Mouse (Mus musculus): ENCODE data around the gene AA467197. TPM values are rescaled to one million over a fixed set of nuclear protein-coding genes. Genes with fewer than 3 reads are reported as not detected.

AA467197 gene
- total RNA-seq, 2 experiments from 2014 or later = not detected

DNA sequence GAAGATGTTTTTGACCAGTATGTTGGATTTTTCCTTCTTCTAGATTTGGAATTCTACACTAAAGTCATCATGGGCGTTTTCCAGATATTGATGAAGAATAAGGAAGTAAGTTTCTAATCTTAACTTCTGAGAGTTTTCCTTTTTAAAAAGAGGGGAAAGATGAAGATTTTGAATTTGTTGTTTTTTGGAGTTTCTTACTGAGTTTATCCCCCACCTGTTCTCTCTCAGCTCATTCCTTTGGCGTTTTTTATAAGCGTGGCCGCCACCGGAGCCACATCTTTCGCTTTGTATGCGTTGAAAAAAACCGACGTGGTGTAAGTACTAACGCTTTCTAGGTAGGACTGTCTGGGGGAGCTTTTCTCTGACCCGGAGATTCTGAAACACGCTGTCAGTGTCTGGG, 1.2 kb downstream of the AA467197 start:
- no peak for DNase-seq (ENCODE audit: low spot score)

DNA sequence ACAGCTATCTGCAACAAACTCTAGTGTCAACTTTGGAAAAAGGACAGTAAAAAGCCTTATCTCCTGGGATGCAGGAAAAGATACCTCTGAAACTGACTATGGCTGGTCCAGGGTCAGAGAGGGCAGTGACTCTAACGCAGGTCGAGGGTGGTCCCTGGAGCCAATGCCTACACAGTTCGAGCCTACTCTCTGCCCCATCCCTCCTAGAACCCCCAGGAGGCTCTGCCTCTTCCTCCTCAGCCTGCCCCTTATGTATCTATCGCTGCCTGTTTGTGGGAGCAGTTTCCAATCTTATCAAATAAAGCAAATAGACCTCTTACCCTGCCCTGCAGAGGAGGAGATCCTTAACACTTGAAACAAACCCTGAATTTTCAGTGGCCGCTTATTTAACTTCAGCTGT, 1.9 kb downstream of the AA467197 start:
- DNase-seq (ENCODE audit: low spot score) = no peak

DNA sequence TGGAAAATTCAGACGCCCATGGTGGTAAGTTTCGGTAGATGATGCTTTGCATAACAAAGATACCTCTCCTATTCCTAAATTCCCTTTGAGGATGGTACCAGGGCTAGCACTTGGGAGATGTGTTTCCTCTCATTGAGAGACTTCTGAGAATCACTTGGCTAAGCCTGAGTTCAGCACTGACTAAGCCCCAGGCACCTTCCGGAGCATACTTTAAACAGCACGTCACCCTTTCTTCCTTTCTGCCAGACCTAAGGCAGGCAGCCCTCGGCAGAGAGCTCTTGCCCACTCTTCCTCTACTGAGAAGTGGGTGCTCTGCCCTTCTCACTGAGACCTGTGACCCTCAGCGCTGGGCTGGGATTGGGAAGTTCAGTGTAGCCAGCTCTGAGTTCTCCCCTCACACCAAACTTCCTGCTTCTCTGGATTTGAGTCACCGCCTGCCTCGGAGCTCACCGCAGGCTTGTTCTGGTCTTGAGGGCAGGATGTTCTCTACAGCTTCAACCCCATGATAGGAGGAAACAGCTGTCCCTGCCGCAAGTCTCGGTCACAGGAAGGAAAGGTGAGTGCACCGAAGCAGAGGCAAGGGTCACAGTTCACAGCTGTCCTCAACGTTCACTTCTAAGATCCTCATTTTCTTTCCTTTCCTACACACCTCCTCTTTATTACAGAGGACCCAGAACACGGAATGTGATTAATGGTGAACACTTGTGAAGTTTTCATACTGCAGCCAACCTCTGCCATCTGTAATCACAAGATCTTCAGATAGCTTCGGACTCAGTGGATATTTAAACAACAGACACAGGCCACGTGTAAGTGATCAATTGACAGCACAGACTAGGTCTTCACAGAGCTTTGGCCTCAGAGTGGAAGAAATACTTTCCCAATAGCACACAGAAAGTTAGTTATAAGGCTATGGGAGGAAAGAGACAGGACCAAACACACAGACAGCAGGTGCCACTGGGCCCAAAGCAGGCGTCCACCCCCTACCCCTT, 15.6 kb downstream of the AA467197 start:
- DNase-seq (ENCODE audit: low spot score) = no peak

DNA sequence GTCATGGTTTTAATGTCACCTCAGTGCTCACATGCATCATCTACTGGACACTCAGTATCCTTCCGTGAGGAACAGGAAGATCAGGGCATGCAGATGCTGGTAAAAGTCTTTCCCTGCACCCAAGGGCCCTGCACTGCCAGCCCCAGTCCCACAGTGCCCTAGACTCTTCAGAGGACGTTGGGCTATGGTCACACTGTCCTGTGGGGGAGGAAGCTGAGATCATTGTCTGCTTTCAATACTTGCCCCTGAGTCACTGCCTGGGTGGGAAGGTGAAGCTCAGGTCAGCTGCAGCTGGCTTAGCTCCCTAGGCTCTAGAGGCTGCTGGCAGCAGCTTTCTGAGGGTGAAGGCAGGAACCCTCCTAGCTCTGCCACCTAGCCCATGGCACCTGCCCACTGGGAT, 19.3 kb downstream of the AA467197 start:
- DNase-seq (ENCODE audit: low spot score) = no peak

DNA sequence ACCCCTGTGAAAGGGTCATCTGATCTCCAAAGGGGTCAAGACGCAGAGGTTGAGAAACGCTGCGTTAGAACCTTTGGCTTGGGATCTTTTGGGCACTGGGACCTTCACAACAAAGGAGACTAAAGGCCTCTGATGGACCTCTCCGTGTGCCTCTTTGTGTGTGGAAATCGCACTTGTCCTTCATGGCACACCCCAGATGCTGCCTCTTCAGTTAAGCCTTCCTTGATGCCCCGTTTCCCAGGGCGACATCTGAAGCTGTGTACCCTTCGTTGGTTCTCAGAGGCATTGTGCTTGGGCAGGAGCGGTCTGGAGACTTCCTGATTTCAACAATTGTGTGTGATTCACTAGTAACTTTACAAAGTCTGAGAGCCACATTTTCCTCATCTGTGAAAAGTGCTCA, 20.0 kb downstream of the AA467197 start:
- DNase-seq (ENCODE audit: low spot score) = no peak

DNA sequence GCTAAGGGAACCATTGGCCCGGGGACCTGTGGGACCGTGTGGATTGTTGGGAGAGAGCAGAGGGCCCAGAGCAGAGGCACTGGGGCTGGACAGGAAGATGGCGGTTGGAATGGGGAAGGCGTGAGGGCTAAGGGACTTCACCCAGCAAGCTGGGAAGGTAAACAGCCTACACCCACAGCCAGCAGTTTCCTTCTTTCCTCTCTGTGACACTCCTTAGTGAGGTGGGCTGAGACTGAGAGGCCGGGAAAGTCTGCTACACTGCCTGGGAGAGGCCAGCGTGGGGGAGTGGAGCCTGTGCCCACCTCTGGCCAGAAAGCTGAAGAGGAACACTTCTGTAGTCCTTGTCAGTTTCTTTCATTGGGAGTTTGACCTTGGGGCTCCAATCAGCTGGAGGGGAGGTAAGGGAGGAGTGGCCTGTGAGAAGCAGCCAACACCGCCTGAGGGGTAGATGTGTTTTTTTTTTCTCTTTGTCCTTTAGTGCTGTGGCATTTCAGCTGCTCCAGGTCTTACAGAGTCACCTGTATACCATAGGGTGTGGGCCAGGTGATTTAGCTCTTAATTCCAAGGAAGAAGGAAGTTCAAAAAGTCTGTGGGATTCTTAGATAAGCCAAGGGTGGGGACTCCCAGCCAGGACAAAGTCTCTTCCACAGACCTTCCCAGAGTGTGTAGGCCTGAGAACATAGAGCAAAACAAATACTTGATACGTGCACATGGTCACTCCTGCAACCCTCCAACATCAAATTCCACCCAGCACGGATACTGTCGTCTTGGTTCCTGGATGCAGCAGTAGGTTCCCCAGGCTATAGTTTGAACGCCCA, 21.1 kb downstream of the AA467197 start:
- no peak for DNase-seq (ENCODE audit: low spot score)

DNA sequence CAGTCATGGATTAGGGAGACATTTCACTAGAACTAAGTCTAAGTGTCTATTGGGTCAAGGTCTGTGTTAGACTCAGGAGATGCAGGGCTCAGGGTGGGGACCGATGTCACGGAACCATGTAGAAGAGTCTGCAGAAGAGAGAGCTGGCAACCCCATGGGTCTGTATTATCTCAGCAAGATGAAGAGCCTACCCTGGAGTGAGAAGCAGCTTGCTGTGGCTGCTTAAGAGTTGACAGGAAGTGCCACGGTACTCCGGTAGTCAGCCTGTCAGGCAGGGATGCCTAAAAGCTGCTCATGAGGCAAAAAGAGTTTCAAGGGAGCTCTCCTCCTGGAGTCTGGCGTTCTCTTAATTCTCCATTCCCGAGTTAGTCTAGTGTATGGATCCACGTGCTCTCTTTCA, 23.0 kb downstream of the AA467197 start:
- no peak for DNase-seq (ENCODE audit: low spot score)

DNA sequence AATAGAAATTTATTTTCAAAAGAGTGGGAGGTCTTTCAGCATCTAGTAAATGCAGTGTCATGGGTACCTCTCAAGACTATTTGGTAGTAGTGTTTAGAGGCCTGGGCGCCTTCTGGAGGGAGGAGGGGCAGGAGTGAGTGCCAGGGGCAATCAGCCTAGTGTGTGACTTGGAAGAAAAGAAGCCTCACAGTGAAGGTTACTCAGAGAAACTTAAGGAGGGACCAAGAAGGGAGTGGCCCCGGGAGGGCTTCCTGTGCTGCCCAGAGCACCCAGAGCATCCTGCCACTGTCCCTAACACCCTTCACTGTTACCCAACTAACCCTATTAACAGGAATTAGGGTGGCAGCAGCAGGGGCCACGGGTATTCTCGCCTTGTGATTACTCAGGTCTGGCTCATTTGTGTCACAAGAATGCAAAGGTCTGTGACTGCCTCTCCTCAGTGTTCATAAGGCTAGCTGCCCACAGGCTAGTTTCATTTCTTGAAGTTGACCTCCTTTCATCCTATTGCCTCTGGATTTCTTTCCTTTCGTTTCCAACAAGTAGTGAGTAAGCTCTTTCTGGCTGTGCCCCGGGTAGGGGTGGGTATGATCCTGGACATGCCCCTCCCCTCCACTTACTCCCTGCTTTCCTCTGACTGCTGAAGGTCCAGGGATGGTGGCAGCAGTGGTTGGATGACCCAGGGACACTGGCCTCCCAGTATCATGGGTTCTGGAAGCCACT, 28.6 kb downstream of the AA467197 start:
- DNase-seq (ENCODE audit: low spot score) = no peak

DNA sequence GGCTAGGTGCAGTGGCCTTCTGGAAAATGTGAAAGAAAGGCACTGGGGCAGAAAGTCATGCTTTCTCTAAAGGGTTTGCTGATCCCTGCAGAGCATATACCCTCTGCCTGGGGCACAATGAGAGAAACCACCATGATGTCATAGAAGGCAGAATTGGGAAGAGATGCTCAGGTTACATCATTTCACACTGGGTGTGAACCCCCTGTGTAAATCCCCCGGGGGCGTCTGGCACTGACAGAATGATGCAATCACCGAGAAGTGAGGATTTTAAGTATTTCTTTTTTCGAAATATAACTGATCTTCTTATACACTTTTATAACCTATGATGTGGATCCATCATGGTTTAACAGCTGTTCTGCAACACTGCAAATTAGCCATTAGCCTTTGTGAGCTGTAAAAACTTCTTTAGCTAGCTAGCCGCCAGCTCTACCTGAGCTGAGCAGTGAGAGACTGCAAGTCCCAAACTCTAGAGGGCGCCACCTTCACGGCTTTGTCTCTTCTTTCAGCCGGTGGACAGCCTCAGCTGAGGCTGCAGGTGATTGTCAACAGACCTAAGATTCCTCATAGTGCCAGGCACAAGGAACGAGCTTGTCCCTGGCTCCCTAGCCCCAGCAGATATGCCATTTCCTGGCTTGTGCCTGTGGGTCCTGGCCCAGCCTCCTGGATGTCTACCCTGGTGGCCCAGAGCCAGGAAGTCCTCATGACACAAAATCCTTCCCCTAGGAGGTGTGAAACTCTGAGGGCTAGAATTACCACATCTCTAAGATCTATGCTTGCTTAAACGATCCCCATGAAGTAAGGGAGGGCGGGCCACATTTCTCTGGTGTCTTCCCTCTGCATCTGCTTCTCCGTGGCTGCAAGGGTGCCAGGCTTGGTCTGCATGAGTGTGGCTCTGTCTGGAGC, 29.4 kb downstream of the AA467197 start:
- peak; percentile 37 for DNase-seq (ENCODE audit: low spot score)

DNA sequence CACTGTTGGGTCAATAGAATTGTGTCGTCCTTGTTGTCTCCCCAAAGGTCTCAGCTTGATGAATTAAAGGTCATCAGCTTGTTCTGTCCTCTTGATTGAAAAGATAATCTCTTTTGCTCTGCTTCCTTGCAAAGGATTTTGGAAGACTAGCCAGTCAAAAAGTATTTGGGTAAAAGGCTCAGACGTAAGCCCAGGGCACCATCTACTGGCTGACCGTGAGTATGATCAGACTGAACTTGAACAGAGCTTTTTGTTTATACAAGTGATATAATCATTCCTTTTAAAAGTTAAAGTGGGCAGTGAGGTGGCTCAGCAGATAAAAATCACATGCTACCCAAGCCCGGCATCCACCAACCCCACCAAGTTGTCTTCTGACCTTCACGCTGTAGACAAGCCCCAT, 31.1 kb downstream of the AA467197 start:
- peak; percentile 19 for DNase-seq (ENCODE audit: low spot score)

DNA sequence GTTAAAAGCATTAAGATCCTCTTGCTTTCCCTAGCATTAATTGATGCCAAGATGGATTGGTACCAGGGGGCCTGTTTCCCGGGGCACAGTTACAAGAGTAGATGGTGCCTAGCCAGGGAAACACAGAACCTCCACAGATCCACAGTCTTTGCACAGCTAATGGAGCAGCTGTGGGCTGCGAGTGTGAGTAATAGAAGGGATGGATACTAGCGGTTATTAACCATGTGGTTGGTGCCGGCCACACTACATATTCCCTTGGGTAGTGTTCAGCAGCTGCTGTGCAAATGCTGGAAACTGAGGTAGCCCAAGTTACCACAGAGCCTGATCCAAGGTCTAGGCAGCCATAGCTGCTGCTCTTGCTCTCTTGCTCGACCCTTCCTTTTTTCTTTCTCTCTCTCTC, 34.9 kb downstream of the AA467197 start:
- DNase-seq (ENCODE audit: low spot score) = no peak

DNA sequence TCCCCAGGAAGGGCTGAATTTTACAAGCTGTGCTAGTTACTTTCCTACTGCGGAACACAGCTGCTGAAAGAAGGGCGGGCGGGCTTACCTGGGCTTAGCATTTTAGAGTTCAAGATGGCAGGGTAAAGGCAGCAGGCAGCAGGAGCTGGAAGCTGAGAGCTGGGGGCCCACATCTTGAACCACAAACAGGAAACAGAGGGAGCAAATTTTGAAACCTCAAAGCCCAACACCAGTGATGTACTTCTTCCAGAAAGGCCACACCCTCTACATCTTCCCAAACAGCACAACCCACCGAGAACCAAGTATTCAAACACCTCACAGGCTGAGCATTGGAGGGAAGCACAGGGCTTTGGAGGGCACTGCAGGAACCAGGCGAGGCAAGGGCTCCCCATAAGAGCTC, 36.1 kb downstream of the AA467197 start:
- no peak for DNase-seq (ENCODE audit: low spot score)

DNA sequence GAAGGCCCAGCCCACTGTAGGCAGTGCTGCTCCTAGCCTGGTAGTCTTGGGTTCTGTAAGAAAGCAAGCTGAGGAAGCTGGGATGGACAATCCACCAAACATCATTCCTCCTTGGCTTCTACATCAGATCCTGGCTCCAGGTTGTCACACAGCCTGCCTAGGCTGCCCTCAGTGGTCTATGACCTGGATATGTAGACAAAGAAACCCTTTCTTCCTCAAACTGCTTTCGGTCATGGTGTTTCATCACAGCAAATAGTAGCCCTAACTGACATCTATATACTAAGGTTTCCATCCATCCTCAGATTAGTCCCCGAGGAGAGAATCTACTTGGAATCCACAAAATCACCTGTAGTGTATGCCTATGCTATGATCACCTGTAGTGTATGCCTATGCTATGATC, 38.3 kb downstream of the AA467197 start:
- DNase-seq (ENCODE audit: low spot score) = no peak

DNA sequence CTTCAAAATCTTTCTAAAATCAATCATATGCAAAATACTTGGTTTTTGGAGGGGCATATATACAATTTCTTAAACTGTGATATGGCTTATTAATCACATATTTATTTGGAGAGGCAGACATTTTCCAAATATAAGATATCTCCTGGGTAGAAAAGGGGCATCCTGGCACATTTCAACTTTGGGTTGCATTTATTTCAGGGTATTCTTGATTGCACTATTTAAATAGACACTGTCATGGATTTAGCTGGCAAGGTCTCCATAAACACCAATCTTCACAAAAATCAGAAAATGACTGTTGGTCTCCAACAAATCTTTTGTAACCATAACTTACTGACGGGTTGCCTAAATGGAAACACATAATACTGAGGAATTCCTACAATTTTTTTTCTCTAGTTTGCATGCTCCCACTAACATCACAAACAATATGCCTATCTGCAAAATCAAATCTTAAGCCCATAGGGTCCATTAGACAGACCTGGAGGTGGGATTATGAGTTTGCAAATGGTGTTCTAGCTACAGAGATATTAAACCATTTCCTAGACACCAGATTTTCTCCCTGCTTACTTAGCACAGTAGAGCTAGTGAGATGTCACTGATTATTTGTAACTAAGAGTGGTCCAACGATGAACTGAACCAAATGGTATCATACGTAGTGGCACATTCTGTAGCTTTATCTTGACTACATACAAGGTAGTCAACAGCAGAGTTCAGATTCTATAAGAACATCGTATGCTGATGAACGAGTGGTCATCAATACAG, 44.8 kb downstream of the AA467197 start:
- no peak for DNase-seq (ENCODE audit: low spot score)

DNA sequence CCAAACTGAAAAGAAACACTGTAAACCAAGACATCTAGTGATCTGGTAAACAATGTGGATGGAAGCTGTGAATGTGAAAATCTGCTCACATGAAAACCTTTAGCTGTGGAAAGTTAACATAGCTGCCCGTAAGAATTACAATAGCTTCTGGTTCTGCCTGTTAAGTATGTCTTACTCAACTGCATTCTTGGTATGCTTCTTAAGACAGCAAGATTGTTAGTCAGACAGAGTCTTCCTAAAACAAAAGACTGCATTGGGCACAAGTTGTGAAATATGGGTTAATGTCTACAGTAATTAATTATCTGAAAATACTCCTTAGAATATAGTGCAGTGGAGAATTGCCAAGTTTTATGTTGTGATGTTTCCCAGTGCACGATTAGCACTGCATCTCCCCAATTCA, 45.7 kb downstream of the AA467197 start:
- no peak for DNase-seq (ENCODE audit: low spot score)

DNA sequence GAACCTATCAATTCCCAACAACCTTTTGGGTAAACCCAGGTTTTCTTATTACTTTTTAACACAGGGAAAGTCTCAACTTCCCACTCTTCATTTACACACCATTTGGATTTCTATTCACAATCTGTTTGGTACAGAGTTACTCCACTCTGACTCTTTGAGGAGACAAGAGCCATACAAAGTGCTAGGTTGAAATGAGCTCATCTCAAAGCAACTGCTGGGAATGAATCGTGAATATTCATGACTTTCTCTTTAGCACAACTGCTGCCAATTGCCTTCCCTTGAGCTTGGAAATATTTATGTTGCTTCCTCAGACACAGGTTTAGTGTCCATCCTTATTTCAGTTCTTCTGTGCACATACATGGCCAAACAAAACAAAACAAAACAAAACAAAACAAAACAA, 46.9 kb downstream of the AA467197 start:
- no peak for DNase-seq (ENCODE audit: low spot score)

DNA sequence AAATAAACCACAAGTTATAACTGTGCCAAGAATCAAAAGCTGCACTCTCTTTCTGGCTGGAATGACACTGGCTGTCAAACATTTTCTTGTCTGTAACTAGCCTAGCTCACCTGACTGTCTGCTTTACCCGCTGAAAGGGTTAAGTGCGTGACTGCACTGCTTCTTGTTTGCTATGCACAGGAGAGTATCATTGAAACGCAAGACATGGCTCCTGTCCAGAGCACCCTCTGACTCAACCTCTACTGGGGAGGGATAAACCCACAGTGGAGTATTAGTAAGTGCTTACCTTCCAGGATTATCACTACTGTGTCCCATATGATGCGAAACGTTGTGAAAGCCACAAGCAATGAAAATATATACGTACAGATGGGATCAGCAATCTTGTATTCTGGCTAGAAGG, 49.9 kb downstream of the AA467197 start:
- DNase-seq (ENCODE audit: low spot score) = no peak
